Mouse (Mus musculus) naive thymus-derived CD4-positive, alpha-beta T cell, adult 2 months (primary cell): ENCODE measurements at regions not wholly inside any gene's neighbourhood (a gene's known extent, or its start where the extent isn't known, plus 50 kb on each side); places are given as distances from the start of the nearest gene placed in this dataset.

Experiments used
- DNase-seq: peaks from one replicate; pipeline ENCODE4 v3.0.0-alpha.2; 2011; ENCODE audit warnings: low read depth

DNA sequence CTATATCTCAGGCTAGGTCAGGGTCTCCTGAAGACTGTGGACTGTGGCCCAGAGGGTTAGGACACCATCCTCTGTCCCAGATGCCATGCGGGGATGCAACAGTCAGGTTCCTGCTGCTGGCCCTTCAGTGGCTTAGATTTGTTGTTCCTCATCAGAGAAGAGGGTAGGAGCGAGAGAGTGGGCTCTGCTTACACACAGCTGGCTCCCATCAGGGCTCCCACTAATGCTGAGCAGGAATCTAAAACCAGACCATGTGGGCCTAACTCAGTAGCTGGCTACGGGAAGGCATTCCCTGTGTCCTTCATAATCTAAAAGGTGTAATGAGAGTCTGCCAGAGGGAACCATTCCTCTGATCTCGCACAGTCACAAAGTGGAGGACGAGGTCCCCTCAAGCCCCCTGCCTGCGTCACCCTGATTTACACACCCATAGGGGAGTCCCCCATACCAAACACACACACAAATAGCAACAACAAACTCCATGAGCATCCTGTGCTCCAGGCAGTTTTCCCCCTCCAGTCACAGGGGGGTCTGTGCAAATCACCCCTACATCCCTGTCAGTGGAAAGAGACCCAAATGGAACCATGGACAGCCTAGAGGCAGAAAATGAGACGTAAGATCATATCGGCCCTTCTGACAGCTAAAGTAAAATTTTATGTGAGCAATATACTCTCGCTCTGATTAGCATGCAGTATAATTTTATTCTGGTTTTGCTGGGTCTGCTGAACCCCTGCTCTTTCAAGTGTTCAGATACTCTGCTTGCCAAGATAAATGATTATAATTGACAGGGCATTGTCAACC is 234.8 kb downstream of the 3110018I06Rik start:
- DNase-seq = no peak

- no peak for DNase-seq
Observed at GRCm38 (mm10) chr12:107723860-107724320, 235.5 kb downstream of the 3110018I06Rik start.

DNA sequence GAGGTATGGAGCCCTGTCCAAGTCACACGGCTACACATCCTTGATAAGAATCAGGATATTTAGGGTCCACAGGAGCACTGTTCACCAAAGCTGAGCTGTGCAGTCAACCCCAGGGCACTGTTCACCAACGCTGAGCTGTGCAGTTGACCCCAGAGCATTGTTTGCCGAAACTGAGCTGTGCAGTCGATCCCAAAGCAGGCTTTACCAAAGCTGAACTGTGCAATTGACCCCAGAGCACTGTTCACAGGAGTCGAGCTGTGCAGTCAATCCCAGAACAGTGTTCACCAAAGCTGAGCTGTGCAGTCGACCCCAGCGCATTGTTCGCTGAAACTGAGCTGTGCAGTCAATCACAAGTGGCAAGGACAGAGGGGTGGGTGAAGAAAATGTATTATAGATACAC is 236.0 kb downstream of the 3110018I06Rik start:
- no peak for DNase-seq

GRCm38 (mm10) chr12:107728865-107729264 is 240.4 kb downstream of the 3110018I06Rik start:
- no peak for DNase-seq

GRCm38 (mm10) chr12:107729301-107729700 is 240.9 kb downstream of the 3110018I06Rik start:
- DNase-seq = peak; percentile 83

DNA sequence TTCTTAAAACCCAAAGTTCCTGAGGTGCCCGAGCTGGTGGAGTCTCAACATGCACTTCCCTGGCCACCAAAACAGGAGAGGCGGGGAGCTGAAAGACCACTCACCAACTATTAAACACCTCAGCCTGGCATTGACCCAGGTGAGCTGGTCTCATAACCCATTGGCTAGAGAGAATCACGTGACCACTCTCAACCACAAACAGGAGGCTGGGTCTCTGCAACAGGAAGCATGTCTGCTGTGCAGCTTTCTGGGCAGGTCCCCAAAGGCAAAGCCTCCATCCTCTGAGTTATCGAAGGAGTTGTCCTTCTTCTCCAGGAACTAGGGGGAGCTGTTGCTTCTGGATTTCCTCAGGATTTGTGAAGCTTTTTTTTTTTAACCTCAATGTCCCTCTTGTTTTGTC is 242.5 kb downstream of the 3110018I06Rik start:
- DNase-seq = peak; percentile 73

- peak; percentile 66 for DNase-seq
Observed at GRCm38 (mm10) chr12:107734536-107734935, 246.1 kb downstream of the 3110018I06Rik start.

GRCm38 (mm10) chr12:107742641-107743040 is 254.2 kb downstream of the 3110018I06Rik start:
- no peak for DNase-seq

- DNase-seq = no peak
Observed at GRCm38 (mm10) chr12:107744822-107745221, 256.4 kb downstream of the 3110018I06Rik start.

DNA sequence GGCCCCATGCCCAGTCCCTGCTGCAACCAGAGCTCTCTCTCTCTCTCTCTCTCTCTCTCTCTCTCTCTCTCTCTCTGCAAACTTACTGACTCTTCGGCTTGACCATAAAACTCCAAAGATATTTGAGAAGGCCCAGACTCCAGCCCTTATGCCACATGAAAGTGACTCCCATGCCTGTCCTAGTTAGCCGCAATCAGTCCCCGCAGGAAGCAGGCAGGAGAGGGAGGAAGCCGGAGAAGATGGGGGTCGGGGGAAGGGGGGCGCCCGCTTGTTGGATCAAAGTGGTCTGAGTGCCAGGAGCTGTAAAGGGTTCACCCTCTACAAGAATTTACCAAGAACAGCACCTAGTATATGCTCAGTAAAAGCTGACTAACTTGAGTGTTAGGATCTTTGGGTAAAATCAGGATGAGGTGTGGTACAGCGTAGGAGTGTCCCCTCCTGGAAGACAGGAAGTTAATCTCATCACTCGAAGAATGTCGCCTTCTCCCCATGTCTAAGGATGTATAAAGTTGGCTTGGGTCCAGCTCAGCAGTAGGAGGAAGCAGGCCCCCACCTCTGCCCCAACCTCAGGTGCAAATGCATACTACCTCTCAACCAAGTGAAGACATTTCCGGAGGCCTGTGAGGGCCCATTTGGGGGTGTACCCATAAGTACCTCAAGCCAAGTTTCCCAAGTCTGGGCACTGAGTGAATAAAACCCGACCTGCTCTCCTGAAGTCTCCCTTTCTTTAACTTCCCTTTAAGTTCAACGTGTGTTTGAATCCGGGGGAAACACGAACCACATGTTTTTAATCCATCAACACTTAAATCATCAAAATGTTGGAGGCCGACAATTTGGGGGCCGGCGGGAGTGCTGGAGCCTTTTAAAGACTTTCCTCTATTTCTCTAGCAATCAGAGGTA is 254.7 kb downstream of the Bcl11b start:
- DNase-seq = peak; percentile 70

DNA sequence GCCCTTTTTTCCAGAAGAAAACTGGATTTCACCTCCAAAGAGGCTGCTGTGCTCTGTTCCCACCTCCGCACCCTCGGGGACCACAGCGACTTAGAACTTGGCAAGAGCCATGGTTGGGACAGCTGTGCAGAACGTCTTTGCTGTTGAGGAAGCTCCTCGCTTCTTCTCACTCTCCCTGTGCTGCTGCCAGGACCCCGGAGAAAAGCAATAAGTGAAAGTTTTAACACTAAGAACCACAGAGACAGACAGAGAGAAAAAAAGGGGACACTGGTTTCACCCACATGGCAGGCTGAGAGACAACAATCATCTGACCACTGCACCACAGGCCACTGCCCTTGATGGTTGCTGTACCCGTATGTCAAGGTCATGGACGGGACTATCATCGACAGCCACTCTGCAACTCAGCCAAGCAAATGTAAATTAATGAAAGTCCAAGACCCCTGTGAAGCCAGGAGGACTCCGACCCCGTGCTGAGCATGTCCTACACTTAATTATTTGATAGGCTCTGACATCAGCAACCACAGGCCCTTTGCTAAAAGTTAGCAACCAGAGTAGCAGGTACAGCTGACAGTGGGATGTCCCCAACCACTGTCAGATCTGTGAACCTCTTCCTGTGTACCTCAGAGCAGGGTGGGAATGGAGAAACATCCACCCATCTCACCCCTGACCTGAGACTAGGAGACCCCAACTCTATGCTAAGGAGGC is 253.9 kb downstream of the Bcl11b start:
- no peak for DNase-seq

DNA sequence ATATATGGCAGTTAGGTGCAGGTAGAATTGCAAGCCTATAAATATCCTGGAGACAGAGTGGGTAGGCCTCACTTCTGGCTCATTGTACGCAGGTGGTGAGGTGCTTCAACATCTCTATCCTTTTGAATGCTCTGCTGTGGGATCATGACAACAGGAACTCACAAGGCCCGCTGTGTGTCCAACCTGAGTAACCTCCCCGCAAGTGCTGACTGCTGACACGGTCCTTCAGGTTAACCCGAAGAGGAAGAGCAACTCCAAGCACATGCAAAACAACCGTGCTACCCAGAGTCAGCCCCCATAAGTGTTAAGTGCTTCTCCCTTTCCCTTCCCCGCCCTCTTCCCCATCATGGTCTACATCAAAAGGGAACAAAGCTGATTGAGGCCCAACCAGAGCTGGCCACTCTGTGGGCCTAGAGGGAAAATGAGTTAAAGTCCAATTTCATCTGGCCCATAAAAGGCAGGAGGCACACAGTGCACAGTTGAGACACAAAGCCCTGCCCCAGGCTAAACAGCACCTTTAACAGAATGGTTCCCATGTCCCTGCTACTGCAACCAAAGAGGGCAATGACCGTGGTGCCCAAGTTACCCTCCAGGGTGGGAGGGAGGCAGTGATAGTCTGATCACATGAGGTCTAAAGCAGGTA is 253.0 kb downstream of the Bcl11b start:
- no peak for DNase-seq

- no peak for DNase-seq
Observed at GRCm38 (mm10) chr12:107752126-107752525, 251.3 kb downstream of the Bcl11b start.

DNA sequence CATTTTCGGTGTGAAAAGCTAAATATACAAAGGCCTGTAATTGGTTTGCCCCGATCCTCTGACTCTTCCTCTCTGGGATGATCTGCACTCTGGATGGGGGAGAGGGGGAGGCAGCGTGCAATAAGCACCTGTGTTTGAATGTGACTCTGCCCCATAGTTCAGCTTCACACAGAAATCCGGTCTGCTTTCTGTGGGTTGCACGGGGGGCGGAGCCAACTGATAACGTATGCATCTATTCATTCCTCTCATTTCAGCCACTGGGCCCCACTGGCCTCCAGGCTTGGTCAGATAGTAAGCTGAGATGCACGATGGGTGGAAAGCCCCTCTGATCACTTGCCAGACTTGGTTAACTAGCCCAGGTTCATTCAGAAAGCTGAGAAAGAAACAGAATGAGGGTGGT is 250.8 kb downstream of the Bcl11b start:
- peak; percentile 69 for DNase-seq

DNA sequence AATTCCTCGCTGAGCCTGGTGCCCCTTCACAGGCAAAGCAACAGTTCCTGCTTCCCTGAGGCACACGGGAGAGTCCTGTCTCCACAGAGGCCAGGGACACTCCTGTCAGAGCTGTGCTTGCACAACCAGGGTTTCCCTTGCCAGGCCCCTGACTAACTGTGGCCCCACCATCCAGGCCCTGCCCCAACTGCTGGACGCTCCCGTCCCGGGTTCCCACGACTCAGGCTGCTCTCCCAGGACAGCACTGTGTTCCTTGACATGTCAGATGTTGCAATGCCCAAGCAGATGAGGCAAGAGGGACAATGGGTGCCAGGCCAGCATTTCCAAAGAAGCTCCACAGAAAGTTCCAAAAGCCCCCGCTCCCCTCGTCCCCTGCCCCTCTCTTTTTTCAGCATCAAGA is 250.4 kb downstream of the Bcl11b start:
- no peak for DNase-seq

GRCm38 (mm10) chr12:107753536-107753935 is 249.9 kb downstream of the Bcl11b start:
- no peak for DNase-seq

- no peak for DNase-seq
Observed at GRCm38 (mm10) chr12:107754885-107755284, 248.5 kb downstream of the Bcl11b start.

DNA sequence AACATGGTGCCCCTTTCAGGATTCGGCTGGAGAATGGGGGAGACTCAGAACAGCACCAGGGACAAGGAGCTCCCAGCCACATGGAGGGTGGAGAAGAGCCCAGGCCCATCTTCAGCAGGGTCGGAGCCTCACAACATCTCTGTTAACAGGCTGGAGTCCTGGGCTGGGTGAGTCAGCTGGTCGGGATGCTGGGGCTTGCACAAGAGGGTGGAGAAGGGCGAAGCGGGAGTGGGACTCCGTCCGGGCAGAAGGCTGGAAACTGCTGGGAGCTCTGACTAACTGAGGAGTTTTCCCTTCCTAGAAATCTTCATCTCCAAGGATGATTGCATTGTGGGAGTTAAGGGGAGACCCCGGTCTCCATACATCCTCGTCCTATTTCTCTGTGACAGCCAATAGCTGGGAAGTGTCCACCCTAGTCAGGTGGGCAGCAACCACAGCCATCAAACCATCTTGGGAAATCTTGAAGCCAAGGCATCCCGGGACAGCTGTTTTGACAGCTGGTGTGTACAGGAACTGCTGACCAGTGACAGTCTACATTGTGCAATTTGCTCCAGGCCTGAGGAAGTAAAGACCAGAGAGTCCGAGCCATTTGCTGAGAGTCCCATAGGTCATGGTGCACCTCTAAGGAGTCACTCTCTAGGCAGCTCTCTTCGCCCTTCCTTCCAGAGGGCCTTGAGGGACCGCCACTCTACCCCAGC is 247.4 kb downstream of the Bcl11b start:
- no peak for DNase-seq

GRCm38 (mm10) chr12:107757184-107757583 is 246.2 kb downstream of the Bcl11b start:
- no peak for DNase-seq

- DNase-seq = peak; percentile 40
Observed at GRCm38 (mm10) chr12:107757996-107758791, 245.2 kb downstream of the Bcl11b start.
